Mouse (Mus musculus): ENCODE measurements around the gene Fam78b.

Gene Fam78b

DNA sequence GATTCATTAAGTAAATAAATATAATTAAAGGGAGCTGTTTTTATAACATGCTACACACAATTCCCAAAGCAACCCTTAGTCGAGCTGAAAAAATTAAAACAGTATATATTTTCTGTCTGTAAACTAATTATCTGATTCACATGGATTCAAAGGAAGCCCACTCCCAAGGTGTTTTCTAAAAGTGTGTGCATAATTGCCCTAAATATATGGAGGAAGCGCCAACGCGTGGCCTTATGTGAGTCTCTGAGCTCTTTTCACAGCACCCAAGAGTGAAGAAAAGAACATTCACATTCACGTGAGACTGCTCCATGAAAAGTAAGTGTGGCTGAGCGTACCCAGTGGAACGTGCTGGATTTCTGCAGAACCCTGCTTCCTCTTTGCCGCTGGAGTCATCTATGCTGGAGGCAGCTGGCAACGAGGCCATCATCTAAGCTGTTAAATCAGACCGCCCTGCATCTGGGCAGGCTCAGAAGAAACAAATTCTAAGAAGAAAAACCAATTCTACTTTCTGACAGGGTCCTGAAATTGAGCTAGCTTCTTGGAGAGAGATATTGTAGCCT lies 93.5 kb downstream of the Fam78b start:
- DNase-seq (ENCODE audit: low read depth): no peak

DNA sequence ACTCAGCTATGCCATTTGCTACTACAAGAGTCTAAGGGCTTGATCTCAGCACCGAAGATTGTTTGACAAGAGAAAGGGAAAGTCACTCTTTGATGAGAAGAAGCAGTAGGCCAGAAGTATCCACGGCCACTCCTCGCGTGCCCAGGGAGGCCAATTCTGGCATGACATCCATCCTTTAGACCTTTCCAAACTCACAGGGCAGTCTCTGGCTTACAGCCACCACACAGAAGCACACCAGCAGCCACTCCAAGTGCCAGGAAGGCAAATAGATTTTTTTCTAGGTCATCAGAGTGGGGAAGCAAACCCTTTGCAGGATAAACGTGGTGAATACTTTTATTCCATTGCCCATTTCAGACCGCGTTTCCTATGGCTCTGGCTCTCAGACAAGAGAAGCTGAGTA lies 97.5 kb downstream of the Fam78b start:
- no peak for DNase-seq (ENCODE audit: low read depth)

GRCm38 (mm10) chr1:167102046-167102445 lies 100.8 kb downstream of the Fam78b start:
- DNase-seq (ENCODE audit: low read depth): no peak

GRCm38 (mm10) chr1:167102566-167102965 lies 101.3 kb downstream of the Fam78b start:
- DNase-seq (ENCODE audit: low read depth): no peak

DNA sequence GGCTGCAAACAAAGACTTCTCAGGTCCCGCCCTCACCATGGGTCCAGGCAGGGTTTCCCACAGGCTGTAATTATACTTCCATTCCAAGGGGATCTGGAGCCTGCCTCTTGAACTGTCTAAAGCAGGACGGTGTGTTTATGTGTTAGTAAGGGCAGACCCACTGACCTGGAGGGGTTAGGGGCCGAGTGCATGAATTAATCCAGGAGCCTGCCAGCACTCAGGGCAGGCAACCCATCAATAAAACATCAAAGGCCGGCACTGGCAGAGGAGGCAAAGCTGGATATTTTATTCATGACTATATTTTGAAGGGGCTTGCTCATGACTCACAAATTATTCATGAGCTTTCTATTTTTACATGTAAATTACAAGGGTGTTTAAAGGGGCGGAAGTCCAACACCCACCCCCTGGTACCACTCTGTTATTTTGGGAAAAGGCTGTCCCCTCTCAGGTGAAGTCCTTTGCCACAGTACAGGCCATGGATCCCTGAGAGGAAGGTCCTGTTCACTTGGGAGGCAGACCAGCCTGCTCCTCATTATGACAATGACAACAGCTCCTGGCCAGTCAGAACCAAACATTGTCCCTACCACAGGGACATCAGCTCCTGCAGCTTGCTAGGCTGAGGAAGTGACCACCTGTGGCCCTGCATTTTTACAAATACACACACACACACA lies 103.9 kb downstream of the Fam78b start:
- DNase-seq (ENCODE audit: low read depth): no peak

GRCm38 (mm10) chr1:167105916-167106315 lies 104.7 kb downstream of the Fam78b start:
- no peak for DNase-seq (ENCODE audit: low read depth)

DNA sequence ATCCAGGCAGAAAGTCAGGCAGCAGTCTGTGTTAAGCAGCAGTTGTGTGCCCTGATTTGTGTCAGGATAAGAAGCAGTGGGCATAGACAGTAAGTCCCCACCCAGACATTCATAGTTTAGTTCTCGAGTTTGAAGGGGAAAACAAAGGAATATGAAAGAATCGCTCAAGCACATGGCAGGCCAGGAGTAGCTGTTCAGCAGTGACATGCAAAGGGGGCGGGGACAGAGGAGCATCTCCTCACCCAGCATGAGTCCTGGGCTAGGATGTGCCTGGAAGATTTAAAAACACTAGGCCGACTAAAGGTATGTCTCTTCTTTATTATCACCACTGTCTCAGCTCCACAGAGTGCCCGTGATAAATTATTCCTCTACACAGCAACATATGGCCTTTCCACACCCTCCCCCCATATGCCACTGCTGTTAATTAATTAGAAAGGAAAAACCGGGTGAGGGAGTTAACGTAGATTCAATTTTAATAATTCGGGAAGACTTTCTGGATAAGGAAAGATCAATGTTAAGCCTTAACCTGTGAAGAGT lies 107.8 kb downstream of the Fam78b start:
- DNase-seq (ENCODE audit: low read depth): no peak

DNA sequence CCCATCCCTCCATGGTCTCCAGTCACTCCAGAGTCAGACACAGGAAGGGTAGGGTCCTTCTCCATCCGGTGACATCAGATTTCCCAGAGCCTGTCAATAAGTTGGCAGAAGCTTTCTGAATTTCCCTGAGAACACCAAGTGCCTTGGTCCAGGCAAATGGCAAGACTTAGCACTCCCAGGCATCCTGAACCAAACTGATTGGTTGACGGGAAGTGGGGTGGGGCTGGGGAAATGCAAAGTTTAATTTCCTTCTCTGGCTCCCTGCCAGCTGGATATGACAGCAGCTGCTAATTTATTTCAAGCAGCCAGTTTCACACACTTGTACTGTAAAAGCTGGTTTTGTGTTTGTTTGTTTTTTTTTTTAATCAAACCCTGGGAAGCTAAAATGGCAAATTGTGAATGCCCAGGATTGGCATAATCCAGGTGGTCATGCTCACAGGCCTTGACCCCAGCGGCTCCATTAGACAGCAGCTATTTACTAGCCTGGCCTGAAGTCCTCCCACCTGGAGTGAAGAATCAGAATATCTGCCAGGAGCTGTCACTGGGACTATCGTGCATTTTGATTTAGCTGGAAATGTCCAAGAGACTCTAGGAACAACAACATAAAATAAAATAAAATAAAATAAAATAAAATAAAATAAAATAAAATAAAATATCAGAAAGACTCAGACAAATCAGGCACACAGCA lies 113.3 kb downstream of the Fam78b start:
- DNase-seq (ENCODE audit: low read depth): no peak

GRCm38 (mm10) chr1:167115121-167115520 lies 113.9 kb downstream of the Fam78b start:
- no peak for DNase-seq (ENCODE audit: low read depth)

GRCm38 (mm10) chr1:167116733-167117132 lies 115.5 kb downstream of the Fam78b start:
- no peak for DNase-seq (ENCODE audit: low read depth)

DNA sequence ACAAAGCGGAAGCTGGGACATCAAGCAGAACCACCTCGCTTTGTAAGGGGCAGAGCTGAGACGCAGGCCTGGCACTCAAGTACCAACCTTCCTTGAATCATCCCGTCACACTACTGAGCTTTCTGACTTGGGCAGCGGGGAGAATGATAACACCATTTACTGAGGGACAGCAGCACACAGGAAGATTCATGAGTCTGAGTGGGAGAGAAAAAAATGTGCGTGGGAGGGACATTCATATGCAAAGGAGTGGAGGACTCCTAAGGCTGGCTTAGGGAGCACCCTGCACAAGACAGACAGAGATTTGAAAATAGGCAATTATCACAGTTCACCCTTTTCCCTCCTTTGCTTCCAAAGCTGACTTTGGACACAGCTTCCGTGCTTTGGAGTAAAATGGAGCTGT lies 117.8 kb downstream of the Fam78b start:
- DNase-seq (ENCODE audit: low read depth): no peak

DNA sequence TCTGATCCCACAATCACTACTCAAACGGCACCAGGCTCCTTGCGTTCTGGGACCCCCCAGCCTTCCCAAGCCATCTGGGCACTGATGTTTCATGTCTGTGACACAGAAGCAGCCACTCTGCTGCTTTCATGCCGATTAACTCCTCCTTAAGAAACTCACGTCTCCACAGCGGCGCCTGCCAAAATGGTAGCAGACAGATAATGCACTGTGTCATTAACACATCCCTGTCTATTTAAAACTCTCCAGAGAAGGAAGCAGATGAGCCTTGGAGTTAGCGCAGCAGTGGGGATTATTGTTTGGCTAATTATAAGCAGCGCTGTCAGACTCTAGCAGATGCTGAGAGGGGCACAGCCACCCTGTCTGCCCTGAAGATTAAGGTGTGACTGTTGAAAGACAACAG lies 118.2 kb downstream of the Fam78b start:
- DNase-seq (ENCODE audit: low read depth): no peak

DNA sequence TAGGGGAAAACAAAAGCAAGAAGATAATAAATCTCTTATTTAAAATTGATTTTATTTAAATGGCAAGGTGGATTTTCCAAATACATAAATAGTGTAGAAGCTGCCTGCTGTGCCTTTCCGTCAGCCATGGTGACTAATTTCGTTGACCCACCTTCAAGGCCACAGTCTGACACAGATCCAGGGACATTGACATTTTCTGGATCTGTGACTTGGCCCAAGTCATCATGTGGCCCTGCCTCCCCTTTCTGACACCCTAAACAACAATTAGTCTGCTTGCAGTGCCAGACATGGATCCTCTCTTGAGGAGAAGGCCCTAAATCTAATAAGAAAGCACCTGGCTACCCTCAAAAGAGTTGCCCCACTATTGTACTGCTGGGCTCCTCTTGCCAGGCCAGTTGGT lies 121.2 kb downstream of the Fam78b start:
- no peak for DNase-seq (ENCODE audit: low read depth)

GRCm38 (mm10) chr1:167123551-167123950 lies 122.3 kb downstream of the Fam78b start:
- DNase-seq (ENCODE audit: low read depth): no peak

DNA sequence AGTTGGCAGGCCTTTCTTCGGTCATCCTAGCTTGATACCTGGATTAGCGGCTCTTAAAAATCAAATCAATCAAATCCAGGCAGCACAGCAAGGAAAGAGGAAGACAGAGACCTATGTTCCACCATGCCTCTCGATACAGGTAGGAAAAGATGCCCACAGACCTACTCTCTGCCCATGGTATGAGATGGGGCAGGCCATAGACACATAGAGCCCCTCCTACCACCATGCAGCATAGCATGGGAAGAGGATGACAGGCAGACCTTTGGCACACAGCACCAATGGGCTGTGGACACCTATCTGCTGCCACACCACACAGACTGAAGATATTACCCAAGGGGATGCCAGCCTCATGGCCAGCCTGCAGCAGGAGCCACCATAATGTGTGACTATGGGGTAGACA lies 124.7 kb downstream of the Fam78b start:
- DNase-seq (ENCODE audit: low read depth): no peak

DNA sequence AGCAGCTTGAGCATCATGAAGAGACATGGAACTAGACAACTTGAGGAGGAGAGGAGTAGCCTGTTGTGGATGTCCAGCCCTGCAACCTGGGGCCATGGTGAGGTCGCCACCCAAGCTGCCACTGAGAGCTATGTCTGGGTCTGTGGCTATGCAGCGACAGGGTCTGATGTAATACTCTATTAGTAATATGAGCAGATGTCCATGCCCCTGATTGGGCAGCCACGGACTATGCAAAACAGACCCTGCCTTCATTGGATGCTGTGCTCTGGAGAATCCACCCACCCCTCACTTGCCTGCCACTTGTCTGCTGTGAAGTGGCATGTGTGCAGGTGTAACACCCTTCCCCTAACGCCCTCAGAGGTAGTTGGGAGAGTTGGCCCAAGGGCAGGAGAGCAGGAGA lies 125.1 kb downstream of the Fam78b start:
- no peak for DNase-seq (ENCODE audit: low read depth)

DNA sequence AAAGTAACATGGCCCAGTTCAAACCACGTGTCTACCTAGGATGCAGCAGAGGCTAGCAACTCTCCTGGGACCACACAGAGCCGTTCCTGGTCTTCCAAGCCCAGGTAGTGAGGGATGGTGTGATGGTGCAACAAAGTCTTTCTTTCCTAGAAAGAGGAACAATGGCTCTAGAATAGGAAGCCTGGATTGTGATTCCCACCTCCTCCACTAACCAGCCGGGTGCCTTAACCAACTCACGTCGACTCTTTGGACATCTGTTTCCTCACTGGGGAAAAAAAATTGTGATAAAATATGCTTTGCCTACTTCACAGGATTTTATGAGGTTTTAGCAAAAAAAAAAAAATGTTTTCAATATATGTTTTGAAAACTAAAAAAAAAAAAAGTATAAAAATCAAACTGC lies 134.5 kb downstream of the Fam78b start:
- DNase-seq (ENCODE audit: low read depth): no peak
